Mouse (Mus musculus): ENCODE results near the gene Nae1.
A peak's percentile ranks its signal among the peaks of the same experiment; 100 is the strongest.

Gene Nae1

DNA sequence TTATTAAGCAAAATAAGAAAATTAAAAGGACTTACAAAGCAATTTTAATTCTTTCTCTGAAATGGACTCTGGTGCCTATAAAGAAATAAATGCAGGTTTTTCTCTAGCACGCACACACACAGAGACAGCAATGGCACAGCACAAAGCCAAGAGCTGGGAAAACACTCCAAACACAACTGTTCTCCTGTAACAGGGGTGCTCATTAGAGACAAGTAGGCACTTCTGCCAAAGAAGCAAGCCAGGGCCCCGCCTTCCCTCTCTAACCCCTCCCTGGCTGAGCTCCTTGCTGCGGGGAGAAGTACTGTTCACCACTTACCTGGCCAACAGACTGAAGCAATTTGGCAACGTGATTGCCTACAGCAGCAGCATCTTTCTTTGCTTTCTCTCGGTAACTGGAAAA, 16.6 kb downstream of the Nae1 start:
- DNase-seq = peak; percentile 34

DNA sequence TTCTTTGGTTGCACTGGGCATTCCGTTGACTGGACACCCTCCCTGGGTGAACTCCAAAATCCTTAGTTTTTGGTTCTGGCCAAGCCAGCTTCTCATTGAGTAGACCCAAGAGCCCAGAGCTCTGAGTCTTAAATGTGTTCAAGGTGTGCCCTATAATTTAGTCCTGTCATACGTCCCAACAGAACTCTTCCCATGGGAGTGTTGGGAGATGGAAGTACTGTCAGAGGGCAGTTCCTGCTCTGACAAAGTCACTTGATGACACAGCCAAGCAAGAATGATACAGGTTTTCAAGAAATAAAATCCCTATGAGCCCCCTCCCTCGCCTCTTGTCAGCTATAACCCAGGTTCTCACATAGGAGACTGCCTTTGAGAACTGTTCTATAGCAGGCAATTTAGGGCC, 24.3 kb downstream of the Nae1 start:
- no peak for DNase-seq

DNA sequence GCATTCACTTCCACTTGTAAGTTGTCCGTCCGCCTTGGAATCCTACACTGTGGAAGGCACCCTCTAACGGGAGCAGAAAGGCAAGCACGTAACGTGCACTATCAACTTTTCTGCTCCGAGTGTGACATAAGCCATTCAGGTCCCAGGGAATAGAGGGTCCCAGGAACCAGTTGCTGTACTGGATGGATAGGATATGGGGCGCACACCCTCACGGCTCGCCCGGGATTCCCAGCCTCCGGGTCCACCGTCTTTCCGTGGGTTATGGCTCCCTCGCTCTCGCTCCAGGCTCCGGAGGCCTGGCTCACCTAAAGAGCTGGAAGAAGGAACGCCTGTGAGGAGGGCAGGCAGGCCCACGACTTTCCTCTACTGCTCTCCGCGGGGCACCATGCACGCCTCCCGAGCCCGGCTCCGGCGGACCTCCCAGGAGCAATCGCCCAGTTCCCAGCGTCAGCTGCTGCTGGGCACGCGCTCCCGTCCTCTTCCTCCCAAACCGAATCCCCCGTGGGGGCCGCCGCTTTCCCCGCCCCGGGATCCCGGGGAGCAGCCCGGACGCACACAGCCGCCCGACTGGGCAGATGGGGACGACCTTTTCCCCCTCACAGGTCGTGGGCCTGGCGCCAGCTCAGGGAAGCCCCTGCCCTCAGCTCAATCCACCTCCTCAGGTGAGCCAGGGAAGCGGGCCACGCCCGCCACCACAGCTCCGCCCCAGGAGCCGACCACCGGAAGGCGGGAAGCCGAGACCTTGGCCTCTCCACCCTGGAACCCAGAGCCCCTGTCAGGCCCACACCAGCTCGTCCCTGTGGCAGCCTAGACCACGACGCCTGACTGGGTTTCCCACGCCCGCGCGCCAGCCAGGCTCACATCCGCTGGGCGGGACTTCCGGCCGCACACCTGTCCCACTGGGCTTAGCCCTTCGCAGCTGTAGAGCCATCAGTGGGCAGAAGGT, 25.1 kb downstream of the Nae1 start, which contains the start of gene Terb1:
Gene Terb1, minus strand, starts transcription at position 850 of the 946 bp plus-strand sequence.
- peak; percentile 54 for DNase-seq

DNA sequence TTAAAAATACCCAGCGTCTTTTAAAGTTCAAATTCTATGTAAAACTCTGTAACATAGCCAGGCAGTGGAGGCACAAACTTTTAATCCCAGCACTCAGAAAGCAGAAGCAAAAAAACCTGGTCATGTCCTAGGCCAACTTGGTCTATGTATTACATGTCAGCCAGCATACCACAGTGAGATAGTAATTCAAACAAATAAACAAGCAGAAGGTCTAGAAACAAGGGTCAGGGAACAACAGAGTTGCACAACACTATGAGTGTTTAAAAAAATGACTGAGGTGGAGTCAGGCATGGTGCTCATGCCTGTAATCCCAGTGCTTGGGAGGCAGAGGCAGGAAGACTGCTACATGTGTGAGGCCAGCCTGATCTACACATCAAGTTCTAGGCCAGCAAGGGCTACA, 55.3 kb downstream of the Nae1 start:
- DNase-seq = no peak

DNA sequence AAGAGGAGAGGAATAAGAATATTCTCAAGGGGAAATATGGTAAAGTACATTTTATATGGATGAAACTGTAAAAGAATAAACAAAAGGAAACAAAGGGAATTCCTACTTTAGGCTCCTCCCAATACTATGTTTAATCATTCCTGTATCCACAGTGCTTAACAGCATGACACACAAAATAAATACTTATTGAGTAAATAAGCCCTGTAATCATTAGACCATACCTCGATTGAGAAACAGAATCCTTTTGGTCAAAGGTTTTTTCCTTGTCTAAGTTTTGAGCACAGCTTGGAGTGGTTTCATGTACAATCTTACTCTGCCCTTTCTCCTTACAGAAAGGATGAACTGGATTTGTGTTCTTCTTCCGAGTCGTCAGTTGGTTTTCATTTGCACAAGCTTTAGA, 62.0 kb downstream of the Nae1 start:
- DNase-seq = no peak

DNA sequence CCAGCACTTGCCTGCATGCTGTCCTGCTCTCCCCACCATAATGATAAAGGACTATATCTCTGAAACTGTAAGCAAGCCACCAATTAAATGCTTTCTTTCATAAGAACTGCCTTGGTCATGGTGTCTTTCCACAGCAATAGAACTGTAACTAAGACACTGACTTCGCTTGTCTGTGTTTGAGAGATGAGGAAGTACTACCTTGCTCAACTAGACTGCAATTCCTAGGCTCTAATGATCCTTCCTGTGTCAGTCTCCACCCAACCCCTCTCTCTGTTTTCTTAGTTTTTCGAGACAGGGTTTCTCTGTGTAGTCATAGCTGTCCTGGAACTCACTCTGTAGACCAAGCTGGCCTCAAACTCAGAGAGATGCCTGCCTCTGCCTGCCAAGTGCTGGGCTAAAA, 67.0 kb downstream of the Nae1 start:
- no peak for DNase-seq
